15 mouse cellular contexts compared by ENCODE assay signal in genomic region chr7:74459812-74460211, GRCm38 (mm10).
DNase-seq lines count a peak whose midpoint lies in the region; ATAC-seq lines count a peak whose summit lies in the region.
"Had no signal": no experiment of that assay in that cellular context is flagged by ENCODE, and none has a peak within 500 bp of the region (broad histone marks: within the 10 kb centered on the region; RNA-seq: fewer than 3 reads in every experiment).

No protein-coding gene starts in this region.

- H3K36me3 ChIP-seq in midbrain, embryonic 14.5 days (ENCODE audit: control insufficient read depth, insufficient read depth, low read length) = no peaks in the 10 kb centered on the region
- H3K36me3 ChIP-seq: limb, embryonic 15.5 days; neural tube, embryonic 15.5 days had no signal

- H3K9me3 ChIP-seq in midbrain, embryonic 14.5 days (ENCODE audit: control insufficient read depth, low read length) = no peaks in the 10 kb centered on the region
- H3K9me3 ChIP-seq: limb, embryonic 15.5 days; neural tube, embryonic 15.5 days had no signal

- no peaks in the 10 kb centered on the region for H3K4me1 ChIP-seq in midbrain, embryonic 14.5 days (ENCODE audit: control insufficient read depth, insufficient read depth, low read length)

- no peak overlapping the region for H3K4me3 ChIP-seq in midbrain, embryonic 14.5 days (replicated peaks; ENCODE audit: low read depth, low read length)
- H3K4me3 ChIP-seq: limb, embryonic 15.5 days; neural tube, embryonic 15.5 days had no signal

- H3K27ac ChIP-seq in midbrain, embryonic 14.5 days (replicated peaks; ENCODE audit: low read depth, low read length) = no peak overlapping the region
- H3K27ac ChIP-seq: limb, embryonic 15.5 days; neural tube, embryonic 15.5 days had no signal

- intact Hi-C loops in heart, postnatal 36 days (cut with DNase I) = loop anchor here (2.0 to 5.0 kb wide), 2 partner anchors 79 to 92 kb away; partner anchors contain the start of gene Slco3a1
- intact Hi-C loops in left cerebral cortex, postnatal 25 days (cut with DNase I) = no loop called here

- ATAC-seq in activated CD4-positive, CD25-positive, alpha-beta regulatory T cell, adult 4 months = no peak
- no peak for ATAC-seq in midbrain, embryonic 14.5 days (ENCODE audit: low FRiP score, low TSS enrichment)
- ATAC-seq: hindbrain, embryonic 16.5 days had no signal

- no peak overlapping the region for H3K9ac ChIP-seq in midbrain, embryonic 14.5 days (replicated peaks; ENCODE audit: low read length)
- H3K9ac ChIP-seq: limb, embryonic 15.5 days; neural tube, embryonic 15.5 days had no signal

- no peak overlapping the region for H3K4me2 ChIP-seq in midbrain, embryonic 14.5 days (ENCODE audit: low read length)
- H3K4me2 ChIP-seq: limb, embryonic 15.5 days; neural tube, embryonic 15.5 days had no signal

- peak; percentile 7 for DNase-seq in adrenal gland, adult 8-10 months
- DNase-seq in adrenal gland, postnatal 14 days = no peak
- peak; percentile 32 for DNase-seq in Muller cell, postnatal 12 days (ENCODE audit: inconsistent ontology term)
- DNase-seq in heart, postnatal 36 days = peak; percentile 12 to 27
- peak; percentile 54 for DNase-seq in lung, postnatal 14 days
- no peak for DNase-seq in left cerebral cortex, postnatal 25 days (ENCODE audit: low spot score in 2 of 2)
- DNase-seq in midbrain, embryonic 14.5 days = no peak
- DNase-seq: cerebellum, adult 8-10 months; kidney, postnatal 4 days; right cerebral cortex, postnatal 14 days; thymus, postnatal 4 days had no signal

- 88% methylated on average over 3 of the region's 3 CpGs for WGBS in midbrain, embryonic 14.5 days

- no peaks in the 10 kb centered on the region for H3K27me3 ChIP-seq in midbrain, embryonic 14.5 days (ENCODE audit: control insufficient read depth, insufficient read depth, low read length)
- H3K27me3 ChIP-seq: limb, embryonic 15.5 days; neural tube, embryonic 15.5 days had no signal

Comparison
In these comparisons a context has a peak if more than half of its experiments do, and no peak if none do; other contexts are left out.
1. DNase-seq: peak in adrenal gland, adult 8-10 months (single experiment), Muller cell, postnatal 12 days (single experiment), heart, postnatal 36 days (2 of 2) and lung, postnatal 14 days (single experiment); none in adrenal gland, postnatal 14 days (single experiment), left cerebral cortex, postnatal 25 days (0 of 2) and midbrain, embryonic 14.5 days (single experiment).